Mouse (Mus musculus): ENCODE results near the gene Zbtb12. TPM values are rescaled to one million over a fixed set of nuclear protein-coding genes. Genes with fewer than 3 reads are reported as not detected.

The Zbtb12 gene
- total RNA-seq, 2 experiments from 2014 or later, result 6.9 to 7.3 TPM

DNA sequence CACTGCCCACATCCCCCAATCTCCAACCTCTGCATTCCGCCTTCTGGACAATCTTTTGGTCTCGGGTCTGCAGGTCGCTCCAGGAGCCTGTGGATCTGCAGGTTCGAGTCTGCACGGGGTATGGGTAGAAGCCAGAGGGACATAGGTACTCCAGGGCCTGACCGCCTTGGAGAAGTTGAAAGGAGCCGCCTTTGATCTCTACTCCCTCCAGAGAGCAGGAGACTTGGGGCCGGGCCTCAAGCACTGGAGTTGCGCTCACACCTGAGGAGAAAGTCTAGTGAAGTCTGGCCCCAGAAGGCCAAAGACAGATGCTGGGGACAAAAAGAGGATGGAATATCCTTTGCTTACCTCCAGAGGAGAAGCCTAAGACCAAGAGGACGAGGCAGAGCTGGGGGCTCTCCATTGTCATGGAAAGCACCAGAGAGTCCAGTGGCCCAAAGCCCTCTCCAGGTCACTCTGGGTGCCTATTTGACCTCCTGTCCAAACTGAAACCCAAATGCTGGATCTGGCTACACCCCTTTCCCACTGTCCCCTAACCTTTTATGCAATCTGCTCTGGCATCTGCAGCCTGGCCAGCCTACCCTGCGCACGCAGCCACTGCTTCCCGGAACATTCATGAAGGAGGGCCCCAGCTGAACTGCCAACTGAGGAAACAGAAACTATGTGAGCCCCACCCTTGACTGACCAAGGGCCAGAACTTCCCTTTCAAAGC is 17.4 kb upstream of the Zbtb12 start:
- intact Hi-C loops (cut with DNase I), result no loop called here
- no peak for DNase-seq (ENCODE audit: low spot score in 2 of 2)

DNA sequence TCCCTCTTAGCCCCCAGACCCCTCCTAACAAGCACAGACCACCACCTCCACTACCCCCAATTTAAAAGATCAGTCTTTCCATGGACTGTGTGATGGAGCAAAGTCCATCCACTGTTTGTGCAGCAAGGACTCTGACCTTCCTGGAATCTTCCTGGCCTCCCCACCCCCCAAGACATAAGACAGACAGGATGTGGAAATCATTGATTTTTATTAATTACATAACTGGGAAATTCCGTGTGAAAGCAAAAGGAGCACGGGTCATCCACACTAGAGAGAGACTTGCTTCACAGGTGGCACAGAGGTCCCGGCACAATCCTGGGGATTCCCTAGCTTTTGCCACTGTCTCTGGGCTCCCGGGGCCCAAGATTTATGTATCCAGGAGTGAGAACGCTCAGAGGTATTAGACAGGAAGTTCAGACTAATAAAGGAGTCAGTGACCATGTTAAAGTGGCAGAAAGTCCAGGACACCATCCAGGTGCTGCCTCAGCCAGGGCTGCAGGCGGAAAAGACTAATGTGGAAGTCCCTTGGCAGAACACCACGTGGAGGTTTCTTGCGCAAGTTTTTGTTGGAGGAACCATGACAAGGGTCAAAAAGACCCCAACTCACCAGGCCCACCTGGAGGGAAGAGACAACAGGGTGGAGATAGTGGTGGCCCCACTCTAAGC is 16.7 kb upstream of the Zbtb12 start, which contains the start of gene Cfb:
TSS of gene Cfb (minus strand) at position 103 of the 666 bp plus-strand sequence.
- intact Hi-C loops (cut with DNase I), result no loop called here
- DNase-seq (ENCODE audit: low spot score in 2 of 2), result no peak

DNA sequence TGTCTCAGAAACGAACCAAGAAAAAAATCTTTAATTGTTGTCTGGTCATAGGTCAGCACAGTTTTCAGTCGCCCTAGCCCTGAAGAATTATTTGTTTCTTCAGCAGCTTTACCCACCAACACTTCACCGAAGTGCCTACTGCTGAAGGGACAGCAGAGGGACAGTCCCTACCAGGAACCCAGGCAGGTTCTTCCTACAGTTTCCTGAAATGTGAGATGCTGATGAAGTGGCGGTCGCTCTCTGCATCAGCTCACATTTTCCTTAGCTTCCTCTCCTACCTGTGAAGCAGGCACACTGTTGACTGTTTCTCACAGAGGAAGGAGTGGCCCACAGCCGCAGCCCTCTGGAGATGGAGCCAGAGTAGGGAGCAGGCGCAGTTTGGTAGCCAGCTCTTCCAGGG is 13.3 kb upstream of the Zbtb12 start:
- intact Hi-C loops (cut with DNase I), result no loop called here
- no peak for DNase-seq (ENCODE audit: low spot score in 2 of 2)

DNA sequence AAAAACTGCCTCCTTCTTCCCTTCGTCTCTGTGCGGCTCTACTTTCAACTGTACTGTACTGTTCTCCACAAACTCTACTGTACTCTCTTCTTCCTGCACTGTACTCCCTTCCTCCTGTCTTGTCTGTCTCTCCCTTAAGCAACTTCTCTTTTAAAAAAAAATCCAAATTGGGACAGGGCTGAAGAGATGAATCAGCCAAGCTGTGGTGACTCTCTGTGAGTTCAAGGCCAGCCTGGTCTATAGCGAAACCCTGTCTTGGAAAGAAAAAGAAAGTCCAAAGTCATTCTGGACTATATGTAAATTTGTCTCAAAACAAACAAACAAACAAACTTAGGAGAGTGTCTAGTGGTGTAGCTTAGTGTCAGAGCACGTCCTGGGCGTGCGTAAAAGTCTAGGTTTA is 5.0 kb upstream of the Zbtb12 start:
- intact Hi-C loops (cut with DNase I), result no loop called here
- DNase-seq (ENCODE audit: low spot score in 2 of 2), result no peak

DNA sequence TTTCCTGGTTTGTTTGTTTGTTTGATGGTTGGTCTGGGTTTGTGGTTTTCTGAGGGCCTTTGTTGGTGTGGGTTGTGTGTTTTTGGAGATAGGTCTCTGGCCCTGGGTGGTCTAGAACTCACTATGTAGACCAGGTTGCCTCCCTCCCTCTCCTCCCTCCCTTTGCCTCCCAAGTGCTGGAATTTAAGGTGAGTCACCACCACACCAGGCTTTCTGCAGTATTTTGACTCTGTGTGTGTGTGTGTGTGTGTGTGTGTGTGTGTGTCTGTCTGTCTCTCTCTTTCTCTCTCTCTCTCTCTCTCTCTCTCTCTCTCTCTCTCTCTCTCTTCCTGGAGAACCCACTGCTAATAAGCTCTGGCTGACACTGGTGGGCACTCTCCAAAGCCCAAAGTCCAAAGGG is 1.9 kb downstream of the Zbtb12 start:
- intact Hi-C loops (cut with DNase I), result no loop called here
- no peak for DNase-seq (ENCODE audit: low spot score in 2 of 2)

DNA sequence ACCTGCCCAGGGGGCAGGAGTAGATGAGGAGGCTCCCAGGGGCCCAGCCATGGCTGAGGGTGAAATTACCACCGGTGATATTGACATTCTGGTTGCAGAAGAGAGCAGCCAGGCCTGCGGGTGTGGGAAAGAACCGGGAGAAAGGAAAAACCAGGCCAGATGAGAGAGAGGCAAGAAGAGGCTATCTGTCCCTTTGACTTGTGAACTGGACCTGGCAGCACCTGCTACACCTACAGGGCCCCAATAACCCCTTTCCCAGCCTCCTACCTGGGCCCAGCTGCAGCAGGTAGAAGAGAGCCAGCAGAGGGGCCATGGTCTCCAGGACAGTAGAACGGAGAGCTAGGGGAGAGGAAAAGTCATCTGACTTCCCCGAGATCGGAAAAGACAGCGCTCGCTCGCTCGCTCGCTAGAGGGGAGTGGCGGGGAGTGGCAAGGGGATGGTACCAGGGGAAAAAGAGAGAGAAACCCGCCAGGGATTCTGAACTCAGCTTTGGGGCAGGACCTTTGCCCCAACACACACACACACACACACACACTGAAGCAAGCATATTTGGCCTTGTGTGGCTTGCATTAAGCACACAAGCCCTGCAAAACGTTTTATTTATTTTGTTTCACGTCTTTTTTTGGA is 2.5 kb downstream of the Zbtb12 start, which contains the start of gene Gm20547:
TSS of gene Gm20547 (minus strand) at position 360 of the 628 bp plus-strand sequence.
- no peak for DNase-seq (ENCODE audit: low spot score in 2 of 2)
- intact Hi-C loops (cut with DNase I), result no loop called here

DNA sequence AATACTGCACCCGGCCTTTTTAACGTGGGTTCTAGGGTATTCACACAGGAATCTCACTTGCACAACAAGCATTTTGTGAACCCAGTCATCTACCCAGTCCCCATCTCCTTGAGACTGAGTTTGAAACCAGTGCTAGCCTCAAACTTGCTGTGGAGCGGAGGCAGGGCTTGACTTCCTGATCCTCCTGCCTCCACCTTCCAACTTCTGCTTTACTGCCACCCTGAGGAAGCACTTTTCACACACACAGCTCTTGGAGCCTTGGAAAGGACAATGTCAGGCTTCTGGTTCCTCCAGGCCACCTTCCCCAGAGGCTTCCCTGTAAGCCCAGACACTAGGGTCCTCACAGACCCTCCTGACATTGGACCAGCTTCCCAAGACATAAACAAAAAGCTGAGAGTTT is 4.0 kb downstream of the Zbtb12 start:
- intact Hi-C loops (cut with DNase I), result no loop called here
- DNase-seq (ENCODE audit: low spot score in 2 of 2), result no peak

DNA sequence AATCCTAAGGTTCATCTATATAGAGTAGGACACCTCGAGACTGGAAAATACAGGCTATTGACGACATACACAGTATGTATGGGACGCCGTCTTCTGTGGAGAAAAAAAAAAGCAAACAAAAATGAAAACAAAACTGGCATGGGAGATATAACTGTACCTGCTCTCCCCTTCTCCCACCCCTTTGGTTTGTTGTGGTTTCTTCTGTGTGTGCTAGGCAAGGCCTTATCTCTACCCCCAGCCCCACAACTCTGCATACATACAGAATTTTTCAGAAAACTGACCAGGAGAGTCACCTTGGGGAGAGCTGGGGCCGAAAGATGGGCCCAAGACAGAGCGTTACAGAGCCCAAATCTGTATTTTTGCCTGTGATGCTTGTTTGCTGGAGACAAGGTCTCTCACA is 5.4 kb downstream of the Zbtb12 start:
- DNase-seq (ENCODE audit: low spot score in 2 of 2), result no peak
- intact Hi-C loops (cut with DNase I), result no loop called here

DNA sequence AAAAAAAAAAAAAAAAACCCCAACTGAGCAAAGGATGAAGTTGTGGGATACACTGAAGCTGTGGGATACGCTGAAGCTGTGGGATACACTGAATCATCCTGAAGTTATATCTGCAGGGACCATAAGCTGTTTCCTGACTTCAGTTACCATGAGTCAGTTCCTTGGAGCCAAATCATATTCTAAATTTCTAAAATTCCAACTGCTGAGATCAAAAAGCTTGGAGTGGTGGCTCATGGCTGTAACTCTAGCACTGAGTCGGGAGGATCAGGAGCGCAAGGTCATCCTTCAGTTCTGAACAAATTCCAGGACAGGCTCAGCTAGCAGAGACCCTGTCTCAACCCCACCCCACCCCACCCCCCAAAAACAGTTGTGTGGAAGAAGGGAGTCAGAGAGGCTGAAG is 6.3 kb downstream of the Zbtb12 start:
- intact Hi-C loops (cut with DNase I), result no loop called here
- DNase-seq (ENCODE audit: low spot score in 2 of 2), result no peak

DNA sequence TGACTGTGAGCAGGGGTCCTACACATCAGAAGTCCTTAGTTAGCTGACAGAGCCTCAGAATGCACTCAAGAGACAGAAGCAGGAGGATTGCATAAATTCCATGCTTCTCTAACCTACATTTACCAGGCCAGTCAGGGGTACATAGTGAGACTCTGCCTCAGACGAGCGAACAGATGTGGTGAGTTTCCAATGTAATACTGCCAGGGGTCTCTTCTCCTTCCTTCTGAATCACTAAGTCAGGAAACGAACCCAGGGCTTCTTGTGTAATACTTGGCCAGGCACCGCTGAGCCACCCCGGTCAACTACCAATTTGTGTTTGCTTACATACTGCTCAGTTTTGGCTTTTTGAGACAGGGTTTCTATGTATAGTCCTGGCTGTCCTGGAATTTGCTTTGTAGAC is 8.7 kb downstream of the Zbtb12 start:
- intact Hi-C loops (cut with DNase I), result no loop called here

DNA sequence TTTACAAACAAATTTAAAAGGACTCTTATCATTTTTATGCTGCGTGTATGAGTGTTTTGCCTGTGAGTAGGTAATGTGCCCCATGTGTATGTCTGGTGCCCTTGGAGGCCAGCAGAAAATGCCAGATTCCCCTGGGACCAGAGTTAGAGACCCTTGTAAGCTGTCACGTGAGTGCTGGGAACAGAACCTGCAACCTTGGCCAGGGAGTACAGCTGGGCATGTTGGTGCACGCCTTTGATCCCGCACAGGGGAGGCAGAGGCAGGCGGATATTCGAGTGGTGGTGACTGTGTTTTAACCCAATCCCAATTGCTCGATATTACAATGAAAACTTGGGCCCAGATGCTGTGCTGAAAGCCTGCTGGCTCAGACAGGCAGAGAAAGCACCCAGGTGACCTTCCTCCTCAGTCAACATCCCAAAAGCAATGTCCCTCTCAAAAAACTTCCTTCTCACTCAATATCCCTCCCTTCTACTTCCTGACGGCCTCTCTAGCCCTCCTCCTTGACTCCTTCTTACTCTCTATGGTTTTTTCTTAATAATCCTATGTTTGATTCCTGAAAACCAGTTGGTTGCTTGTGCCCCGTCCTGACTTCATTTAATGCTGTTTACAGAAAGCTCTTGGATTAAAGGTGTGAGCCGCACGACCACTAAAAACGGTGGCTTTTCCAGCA is 10.9 kb downstream of the Zbtb12 start:
- DNase-seq (ENCODE audit: low spot score in 2 of 2), result no peak
- intact Hi-C loops (cut with DNase I), result loop anchor here (5.0 kb wide), 1 partner anchor 38 kb away; the partner anchor contains the start of genes Nelfe and Skiv2l

More for the DNA sequence above, 8.7 kb downstream of the Zbtb12 start:
- no peak for DNase-seq (ENCODE audit: low spot score in 2 of 2)

DNA sequence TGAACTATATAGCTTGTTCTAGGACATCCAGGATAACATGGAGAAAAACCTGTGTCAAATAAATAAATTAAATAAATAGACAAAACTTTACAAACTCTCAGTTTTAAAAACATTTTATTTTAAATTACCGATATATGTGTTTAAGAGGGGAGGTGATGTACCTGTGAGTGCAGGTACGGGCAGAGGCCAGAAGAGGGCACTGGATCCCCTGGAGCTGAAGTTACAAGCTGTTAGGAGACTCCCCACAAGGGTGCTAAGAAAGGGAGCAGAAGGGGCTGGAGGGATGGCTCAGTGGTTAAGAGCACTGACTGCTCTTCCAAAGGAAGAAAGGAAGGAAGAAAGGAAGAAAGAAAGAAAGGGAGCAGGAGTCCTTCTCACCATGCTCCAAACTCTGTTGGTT is 12.1 kb downstream of the Zbtb12 start:
- intact Hi-C loops (cut with DNase I), result loop anchor here (5.0 kb wide), 1 partner anchor 39 kb away; the partner anchor contains the start of genes Nelfe and Skiv2l
- DNase-seq (ENCODE audit: low spot score in 2 of 2), result no peak

DNA sequence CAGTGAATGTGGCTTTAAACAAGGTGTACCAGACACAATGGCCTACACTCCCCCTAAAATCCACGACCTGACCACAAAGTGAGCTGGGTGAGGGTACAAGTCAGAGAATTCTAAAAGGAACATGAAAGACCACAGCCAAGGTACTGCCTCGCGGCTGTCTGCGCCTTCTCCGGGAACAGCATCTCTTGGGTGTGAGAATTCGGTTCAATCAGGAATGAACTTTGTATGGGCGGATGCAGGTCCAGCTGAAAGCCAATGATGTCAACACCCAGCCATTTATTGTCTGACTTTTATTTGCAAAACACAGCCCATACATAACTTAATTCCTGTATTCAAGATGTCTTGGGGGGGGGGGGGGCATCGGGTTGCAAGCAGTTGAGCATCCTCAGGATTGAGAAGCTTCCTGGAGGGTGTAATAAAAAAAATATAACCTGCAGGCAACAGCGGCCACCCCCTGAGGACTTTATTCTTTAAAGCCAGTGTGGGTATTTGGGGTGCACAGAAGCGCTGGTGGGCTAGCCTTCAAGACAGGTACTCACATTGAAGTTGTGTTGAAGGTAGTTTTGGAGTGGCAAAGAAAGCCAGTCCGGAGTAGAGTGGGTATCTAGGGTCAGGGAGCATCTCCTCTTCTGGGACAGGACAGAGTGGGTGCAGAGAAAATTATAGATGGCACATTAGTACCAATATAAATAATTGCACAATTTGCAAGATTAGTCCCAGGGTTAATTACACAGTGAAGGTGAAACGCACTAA is 14.0 kb downstream of the Zbtb12 start:
- intact Hi-C loops (cut with DNase I), result loop anchor here (5.0 kb wide), 1 partner anchor 41 kb away; the partner anchor contains the start of genes Nelfe and Skiv2l
- no peak for DNase-seq (ENCODE audit: low spot score in 2 of 2)

DNA sequence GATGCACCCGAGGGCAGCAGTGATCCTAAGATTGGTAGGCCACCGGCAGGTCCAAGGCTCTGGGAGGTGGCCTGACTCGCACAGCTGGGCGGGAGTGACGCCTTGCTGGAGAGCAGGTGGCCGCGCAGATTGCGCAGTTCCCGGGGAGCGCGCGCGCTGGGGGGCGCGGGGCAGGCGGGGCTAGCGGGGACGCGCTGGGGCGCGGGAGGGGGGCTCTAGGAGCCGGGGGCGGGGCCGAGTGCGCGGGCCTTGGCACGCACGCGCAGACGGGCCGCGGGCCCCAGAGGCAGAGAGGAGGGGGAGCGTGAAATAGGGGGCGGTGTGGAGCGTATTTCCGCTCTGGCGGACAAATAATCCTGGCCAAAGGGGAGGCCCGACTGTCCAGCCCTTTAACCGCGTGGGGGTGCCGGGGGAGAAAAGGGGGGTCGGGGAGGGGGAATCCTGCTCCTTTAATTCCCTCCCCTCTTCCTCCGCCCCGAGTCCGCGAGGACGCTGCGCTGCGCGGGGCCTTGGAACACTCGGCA is 14.9 kb downstream of the Zbtb12 start:
- peak; percentile 94 for DNase-seq (ENCODE audit: low spot score in 2 of 2)
- intact Hi-C loops (cut with DNase I), result loop anchor here (5.0 kb wide), 1 partner anchor 42 kb away; the partner anchor contains the start of genes Nelfe and Skiv2l

DNA sequence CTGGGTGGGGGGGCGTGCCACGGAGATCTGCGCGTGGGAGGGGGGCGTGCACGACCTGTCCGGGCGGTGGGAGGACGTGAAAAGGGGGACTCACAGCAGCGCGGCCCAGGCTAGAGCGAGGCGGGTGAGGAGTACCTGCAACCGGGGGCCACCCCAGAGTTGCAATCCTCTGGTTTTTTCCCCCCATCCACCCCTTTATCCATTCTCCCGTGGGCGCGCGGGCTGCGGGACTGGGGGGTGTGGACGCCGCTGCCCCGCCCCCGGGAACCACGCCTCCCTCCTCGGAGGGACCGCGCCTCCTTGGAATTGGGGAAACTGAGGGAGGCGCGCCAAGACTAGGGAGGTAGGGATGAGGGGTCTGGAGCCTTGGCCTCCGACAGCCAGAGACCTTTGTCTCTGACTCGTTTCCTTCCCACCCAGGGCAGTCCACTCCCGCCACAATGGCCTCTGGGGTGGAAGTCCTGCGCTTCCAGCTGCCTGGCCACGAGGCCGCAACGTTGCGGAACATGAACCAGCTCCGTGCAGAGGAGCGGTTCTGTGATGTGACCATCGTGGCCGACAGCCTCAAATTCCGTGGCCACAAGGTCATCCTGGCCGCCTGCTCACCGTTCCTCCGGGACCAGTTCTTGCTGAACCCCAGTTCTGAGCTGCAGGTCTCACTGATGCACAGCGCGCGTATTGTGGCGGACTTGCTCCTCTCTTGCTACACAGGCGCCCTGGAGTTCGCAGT is 15.7 kb downstream of the Zbtb12 start:
- peak; percentile 23 to 40 for DNase-seq (ENCODE audit: low spot score in 2 of 2)

DNA sequence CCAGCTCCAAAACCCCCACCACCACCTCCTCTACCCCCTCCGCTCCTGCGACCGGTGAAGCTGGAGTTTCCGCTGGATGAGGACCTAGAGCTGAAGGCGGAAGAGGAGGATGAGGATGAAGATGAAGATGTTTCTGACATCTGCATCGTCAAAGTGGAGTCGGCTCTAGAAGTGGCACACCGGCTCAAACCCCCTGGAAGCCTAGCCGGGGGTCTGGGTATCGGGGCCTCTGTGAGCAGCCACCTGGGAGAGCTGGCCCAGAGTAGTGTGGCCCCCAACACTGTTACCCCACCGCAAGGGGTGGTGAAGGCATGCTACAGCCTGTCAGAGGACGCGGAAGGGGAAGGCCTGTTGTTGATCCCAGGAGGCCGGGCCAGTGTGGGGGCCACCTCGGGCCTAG is 16.4 kb downstream of the Zbtb12 start:
- DNase-seq (ENCODE audit: low spot score in 2 of 2), result no peak
- intact Hi-C loops (cut with DNase I), result loop anchor here (5.0 kb wide), 2 partner anchors 227 to 778 kb away; partner anchors contain the start of genes Csnk2b, Gpank1 and H2-DMa

More for the DNA sequence above, 15.7 kb downstream of the Zbtb12 start:
- intact Hi-C loops (cut with DNase I), result loop anchor here (5.0 kb wide), 3 partner anchors 43 to 778 kb away; partner anchors contain the start of genes Csnk2b, Gpank1, H2-DMa and Nelfe

DNA sequence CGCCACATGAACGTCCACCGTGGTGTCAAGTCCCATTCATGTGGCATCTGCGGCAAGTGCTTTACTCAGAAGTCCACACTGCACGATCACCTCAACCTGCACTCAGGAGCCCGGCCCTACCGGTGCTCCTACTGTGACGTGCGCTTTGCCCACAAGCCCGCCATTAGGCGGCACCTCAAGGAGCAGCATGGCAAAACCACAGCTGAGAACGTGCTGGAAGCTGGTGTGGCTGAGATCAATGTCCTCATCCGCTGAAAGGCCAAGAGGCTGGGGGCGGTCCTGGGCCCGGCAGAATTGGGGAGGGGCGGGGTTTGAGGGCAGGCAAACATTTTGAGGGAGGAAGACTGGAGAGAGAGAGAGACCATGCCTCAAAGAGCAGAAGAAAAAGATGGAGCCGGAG is 17.1 kb downstream of the Zbtb12 start:
- intact Hi-C loops (cut with DNase I), result loop anchor here (5.0 kb wide), 2 partner anchors 226 to 779 kb away; partner anchors contain the start of genes Csnk2b, Gpank1 and H2-DMa

More for the DNA sequence above, 17.1 kb downstream of the Zbtb12 start:
- no peak for DNase-seq (ENCODE audit: low spot score in 2 of 2)
